Mouse (Mus musculus) urinary bladder, postnatal 10 days (tissue): Measurements from ENCODE around the gene Recql.
A peak's percentile ranks its signal among the peaks of the same experiment; 100 is the strongest.
"Not testable (repeated sequence)": the region's sequence is repeated elsewhere in the genome, so short reads cannot be mapped to it uniquely, and the experiment has no call there.

Experiments
- DNase-seq: peaks from one replicate; pipeline ENCODE4 v3.0.0; 2022; ENCODE audit warnings: low spot score

The Recql gene

DNA sequence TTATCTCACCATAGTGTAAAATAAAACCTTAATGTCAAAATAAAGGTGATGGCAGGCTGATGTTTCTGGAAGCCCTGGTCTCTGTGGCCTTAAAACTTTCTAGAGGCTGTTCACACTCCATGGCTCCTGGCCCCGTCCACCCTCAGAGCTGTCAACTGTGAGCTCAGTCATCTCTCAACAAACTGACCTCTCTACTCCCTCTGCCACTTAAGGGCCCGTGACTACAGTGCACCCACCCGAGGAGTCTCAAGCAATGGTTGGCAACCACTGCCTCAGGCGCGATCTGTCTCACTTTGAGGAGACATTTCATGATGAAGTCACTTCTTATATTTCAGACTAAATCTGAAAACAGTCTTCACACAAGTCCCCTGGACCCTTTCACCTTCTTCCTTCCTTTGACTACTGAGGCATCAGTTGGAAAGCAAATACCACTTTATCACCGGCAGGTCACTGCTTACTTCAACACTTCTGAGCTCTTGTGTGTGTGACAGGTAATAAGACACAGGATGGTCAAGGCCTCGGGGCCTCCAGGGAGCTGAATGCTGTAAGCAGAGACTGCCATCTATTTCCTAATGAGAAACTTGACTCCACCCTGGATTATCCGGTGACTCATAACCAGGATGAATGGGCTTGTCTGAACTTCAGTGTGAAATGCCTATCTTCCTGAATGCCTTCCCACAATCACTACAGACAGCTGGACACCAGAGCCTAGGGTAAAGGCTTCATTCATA lies 21.0 kb downstream of the Recql start:
- DNase-seq: no peak

DNA sequence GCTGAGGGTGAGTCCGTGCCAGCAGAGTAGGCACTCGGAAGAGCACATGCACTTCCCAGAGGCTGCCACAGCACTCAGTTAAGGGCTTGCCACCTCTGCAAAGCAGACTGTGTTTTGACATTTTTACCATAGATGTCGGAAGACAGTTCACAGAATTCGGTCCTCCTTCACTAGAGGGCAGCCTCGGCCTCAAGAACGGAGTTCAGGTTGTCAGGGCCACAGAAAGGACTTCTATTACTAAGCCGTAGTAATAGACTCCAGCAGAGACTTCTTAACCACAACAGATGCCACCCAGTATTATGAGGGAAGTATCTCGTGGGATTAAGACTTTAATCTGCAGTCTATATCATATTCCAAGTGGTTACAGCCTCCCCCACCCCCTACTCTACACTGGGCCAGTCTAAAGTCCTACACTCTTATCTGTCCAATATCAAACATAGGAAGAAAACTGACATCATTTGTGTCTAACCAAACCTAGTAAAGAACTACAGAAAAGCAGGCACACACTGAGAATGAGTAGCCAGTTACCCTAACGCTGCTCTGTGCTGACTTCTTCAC lies 23.8 kb downstream of the Recql start:
- no peak for DNase-seq

DNA sequence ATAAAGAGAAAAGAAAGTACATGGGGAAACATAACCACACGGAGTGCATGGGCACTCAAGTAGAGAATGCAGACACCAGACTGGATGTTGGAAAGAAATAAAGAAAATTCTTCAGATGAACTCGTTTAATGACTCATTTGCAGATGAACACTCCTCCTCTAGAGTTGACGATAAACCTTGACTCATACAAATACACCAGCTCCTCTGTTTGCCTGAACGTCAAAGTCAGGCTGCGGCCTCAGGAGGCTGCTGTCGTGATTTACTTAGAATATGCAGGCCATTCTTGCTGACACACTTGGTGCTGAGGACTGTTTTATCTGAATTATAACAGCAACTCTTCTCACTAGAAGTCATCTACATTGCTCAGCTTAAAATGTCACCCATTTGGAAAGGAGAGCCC lies 24.9 kb downstream of the Recql start:
- no peak for DNase-seq

DNA sequence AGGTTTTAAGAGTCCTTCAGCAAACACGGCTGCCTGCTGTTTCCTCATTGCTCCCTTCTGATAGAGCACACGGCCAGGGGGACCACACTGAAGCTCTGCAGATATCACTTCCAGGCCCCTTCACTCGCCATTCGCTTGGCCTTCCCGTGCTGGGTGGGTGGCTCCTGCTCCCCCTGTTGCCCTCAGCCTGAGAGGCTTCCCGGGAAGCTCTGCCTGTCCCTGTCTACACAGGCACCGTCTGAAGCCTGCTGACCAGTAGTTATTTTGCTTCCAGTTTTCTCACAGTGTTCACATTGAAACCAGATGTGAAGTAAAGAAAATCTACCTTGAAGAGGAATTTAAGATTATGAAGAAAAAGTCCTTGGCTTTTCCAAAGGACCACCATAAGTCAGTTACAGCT lies 29.8 kb downstream of the Recql start:
- no peak for DNase-seq

DNA sequence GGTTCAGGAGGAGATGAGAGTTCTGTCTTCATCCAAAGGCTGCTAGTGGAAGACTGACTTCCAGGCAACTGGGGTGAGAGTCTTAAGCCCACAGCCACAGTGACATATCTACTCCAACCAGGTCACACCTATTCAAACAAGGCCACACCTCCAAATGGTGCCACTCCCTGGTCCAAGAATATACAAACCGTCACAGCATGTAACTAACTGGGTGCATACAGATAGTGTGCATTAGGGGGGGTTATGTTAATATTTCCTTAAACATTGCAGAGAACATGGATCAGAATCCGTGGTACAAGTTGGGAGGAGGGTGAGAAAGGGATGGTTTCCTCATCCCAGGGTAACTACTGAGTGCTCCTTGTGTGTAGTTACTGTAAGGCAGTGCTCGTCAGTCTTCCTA lies 34.8 kb downstream of the Recql start:
- not testable (repeated sequence) for DNase-seq

DNA sequence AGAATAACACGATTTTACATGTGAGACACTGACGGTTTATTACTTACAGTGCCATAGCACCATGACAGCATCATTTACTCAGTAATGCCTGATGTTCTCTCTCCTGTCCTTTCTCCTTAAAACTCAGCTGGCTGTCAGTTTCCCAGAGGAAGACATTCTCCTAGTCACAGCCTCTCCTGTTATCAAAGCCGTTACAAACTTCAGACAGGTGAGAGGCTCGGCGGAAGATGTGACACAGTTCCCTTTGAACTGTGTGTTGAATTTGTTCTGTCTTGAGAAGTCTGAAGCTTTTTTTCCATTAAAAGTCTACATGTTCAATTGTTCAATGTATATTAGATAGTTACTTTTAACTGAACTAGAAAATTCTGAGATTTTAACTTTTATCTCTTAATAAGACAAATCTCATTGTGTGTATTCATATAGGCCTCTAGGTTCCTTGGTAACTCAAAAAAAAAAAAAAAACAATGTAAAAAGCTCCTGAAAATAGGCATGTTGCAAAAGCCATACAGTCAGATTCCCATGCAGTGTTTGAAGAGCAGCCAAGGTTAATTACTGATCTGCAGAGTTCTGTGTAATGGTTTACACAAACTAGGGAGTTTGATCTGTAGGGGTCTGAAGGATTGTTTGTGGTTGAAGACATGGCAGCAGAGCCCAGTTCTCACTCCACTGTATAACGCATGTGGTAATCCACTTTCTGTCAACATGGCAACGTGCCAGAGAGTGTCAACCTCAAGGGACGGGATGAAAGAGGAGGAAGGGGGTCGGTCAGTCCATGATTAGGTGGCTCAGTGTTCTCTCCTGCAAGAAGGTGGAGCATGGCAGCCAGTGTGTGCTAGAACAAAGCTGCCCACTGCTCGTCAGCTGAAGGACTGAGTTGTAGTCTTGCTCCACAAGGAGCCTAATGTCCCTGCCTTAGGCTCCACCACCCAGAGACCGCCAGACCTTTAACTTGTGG lies 39.2 kb downstream of the Recql start:
- DNase-seq: no peak

DNA sequence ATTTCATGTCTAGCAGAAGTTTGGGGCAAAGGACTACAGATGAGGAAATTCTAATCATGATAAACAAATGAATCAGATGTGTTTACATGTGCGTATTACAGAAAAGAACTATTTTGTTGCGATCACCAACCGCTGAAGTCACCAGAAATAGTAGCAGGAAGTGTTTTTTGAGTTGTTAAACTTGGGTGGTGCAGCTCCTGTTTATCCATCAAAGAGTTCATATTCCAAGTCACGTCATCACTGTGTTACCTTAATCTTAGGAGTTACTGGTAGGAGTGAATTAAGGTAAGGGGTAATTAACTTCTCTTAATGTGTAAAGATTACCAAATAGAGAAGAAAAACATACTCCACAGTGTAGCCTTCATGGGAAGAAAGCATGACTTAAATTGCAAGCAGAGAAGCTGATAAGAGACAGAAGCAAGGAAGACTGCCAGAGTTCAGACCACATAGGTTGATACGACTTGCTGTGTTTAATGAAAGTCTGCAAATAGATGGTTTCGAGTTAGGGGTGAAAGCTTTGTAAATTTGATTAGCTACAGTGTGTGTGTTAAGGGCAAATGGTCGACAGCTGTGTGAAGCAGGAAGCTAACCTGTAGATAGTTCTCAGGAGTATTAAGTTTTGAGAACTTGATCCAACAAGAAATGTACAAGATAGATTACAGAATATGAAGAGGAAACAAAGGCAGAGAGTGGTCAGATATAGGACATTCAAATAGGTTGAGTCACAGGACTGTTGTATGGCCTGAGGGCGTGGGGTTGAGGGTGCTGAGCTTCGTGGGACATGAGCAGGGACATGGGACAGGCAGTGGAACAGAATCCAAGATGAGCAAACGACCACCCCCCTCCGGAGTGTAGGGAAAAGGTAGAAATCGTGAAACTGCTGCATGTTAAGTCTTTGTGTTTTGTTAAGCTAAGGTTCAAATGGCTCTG lies 40.4 kb downstream of the Recql start:
- DNase-seq: no peak

DNA sequence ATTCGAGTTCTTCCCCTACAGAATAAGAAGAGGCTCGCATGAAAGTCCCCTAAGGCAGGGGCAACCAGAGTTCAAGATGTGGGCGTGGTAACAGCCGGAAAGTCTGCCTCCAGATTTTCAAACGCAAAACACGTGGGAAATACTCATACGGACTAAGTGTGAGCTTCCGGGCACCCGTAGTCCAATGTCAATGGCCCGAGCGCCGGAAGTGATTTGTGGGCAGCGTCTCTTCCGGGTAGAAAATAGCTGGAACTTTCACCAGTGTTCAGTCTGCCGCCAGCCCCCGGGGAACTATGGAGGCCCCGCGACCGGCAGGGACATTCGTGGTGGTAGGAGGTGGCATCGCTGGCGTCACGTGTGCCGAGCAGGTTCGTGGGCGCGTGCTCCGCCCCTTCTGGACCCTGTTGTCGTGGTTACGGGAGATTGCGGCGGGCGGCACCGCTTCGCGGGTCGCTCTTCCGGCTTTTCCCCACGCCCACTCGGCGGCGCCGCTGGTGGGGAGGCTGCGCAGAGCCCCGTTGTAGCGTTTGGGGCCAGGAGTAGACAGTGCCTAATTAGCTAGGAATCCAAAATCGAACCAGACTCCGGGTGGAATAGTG lies 41.3 kb downstream of the Recql start, which contains the start of gene Pyroxd1:
Gene Pyroxd1, plus strand, starts transcription at position 215 of the 599 bp plus-strand sequence.
- DNase-seq: peak; percentile 43

DNA sequence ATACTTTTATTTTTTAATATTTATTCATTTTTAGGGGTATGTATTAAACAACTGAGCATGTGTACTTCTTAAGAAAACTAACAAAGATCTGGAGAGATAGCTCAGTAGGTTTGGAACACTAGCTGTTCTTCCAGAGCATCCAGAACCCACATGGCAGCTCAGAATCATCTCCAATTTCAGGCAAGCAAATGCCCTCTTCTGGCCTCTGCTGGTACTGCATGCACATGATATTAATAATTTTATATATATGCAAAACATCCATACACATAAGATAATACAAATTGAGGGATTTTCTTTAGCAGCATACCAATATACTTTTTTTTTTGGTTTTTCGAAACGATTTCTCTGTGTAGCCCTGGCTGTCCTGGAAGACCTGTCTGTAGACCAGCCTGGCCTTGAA lies 43.3 kb downstream of the Recql start:
- no peak for DNase-seq

DNA sequence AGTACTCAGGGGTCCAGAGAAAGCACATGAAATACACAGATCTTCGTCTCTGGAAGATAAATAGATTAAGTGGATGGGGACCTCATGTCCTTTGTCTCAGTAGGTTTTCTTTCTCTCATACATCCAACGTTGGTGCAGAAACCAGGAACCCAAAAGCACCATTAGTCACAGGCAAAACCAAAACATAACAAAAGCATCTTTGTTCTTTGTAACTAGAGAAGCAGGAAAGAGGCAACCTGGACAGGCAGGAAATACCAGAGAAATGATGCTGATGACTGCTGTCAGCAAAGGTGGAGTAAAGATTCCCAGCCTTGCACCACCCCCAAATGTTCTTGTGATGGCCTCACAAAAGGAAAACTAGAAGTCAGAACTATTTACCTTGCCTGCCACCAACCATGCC lies 47.3 kb downstream of the Recql start:
- no peak for DNase-seq

DNA sequence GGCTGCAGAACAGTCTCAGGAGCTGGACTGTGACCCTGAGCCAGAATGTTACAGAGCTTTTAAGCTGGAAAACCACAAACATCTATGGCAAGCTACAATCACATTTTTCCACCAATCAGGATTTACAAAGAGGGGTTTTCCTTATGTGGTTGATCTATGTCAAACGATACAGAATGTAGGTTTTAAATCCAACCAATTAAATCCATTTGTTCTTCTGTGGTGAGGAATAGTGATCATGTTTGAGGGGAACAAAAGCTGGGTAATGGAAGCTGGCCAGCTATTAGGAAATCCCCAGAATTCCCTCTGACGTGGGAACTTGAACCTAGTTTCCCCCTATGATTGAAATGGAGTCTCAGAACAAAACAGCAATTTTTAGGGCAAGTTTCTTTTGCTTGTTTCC lies 47.9 kb downstream of the Recql start:
- DNase-seq: no peak

DNA sequence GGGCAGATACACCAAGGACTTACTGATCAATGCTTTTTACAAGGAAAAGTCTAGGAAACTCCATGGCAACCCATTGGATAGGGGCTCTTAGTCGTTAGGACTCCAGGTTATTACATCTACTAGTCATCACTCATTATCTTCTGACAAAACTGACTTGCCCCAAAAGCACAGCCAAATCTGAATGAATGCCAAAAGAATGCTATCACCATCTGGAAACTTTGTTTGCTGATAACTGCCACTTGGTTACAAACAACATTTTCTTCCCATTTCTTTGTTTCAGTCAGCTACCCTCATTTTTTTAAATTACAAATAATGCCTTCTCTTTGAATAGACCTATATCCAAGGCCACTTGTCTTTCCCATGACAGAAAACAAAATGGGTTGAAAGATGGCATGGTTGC lies 57.7 kb downstream of the Recql start:
- DNase-seq: no peak

DNA sequence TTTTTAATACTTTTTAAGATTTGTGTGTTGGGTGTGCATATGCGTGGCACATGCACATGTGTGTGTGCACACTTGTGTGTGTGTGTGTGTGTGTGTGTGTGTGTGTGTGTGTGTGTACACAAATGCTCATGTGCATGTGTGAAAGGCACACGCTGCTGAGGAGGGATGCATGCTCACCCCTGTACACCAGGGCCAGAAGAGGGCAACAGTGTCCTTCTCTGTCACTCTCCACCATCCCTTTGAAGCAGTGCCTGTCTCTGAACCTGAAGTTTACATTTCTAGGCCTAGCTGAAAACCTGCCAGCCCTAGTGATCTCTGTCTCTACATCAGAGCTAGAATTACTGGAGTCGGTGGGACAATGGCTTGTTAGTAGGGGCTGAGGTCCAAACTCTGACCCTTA lies 60.3 kb downstream of the Recql start:
- no peak for DNase-seq

DNA sequence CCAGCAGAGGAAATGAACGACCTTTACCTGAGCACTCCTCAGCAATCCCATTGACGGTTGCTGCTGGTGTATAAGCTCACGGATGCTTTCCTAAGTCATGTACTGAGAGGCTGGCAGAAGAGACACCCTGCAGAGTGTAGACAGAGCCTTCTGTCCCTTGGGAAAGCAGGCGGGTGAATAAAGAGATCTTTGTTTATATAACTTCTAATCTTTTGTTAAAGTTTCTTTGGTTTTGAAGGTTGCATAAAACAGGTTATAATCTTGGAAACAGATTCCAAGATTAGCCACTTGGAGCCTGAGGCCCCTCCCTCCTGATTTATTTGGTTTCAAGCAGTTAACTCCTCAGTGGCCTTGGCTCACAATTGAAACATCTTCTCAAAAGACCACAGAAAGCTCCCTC lies 64.0 kb downstream of the Recql start, which contains the start of gene Slco1a5:
Gene Slco1a5, minus strand, starts transcription at position 101 of the 400 bp plus-strand sequence.
- DNase-seq: no peak

DNA sequence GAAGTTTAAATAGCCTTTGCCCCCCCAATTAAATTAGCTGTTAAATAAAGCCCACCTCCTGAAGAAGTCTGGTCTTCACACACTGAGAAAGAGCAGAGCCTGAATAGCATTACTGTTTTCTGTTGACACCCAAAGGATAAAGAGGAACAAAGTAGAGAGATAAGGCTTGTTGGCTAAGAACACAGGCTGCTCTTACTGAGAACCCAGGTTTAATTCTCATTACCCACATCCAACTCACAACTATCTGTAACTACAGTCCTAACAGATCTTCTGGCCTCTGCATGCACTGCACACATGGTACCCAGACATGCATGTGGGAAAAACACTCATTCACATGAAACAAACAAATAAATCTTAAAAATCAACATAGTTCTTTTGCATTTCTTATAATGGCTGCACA lies 69.8 kb downstream of the Recql start:
- no peak for DNase-seq

DNA sequence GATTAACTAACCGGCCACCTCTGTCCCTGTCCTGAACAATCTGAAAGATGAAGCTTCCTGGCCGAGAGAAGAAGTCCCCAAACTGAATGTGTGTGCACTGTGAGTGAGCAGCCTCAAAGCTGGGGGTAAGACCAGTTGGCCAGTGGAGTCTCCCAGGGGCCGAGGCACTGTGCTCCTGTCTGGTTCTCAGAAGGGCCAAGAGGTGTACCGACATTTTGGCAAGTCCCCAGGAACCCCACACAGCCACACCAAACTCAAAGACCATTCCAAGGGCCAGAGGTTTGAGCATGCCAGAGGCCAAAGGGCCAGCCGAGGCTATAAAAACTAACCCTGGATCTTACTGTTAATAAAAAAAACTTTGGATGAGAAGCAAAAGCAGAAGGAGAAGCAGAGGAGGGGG lies 72.6 kb downstream of the Recql start:
- no peak for DNase-seq

DNA sequence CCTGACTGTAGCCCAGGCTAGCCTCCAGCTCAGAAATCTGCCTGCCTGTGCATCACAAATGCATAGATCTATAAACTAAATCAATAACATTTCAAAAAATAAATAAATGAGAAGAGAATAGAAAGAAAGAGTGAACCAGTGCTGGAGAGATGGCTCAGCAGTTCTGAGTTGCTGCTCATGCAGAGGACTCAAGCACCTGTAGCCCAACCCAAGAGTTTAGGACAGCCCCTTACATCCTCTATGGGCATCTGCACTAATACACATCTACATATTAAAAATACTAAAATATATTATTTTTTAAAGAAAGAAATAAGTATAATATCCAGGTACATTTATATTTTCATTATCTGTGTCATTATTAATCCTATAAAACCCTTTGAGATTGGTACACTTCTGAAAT lies 81.8 kb downstream of the Recql start:
- DNase-seq: no peak
